Mouse (Mus musculus): ENCODE data around the gene Abcg2. TPM values are rescaled to one million over a fixed set of nuclear protein-coding genes. Genes with fewer than 3 reads are reported as not detected.
A peak's percentile ranks its signal among the peaks of the same experiment; 100 is the strongest.
"Not testable (repeated sequence)": the region's sequence is repeated elsewhere in the genome, so short reads cannot be mapped to it uniquely, and the experiment has no call there.

Abcg2 gene
- 49.3 and 52.5 TPM in 2 replicates for polyA plus RNA-seq (2016; fragmentation: Nextera tagmentation; extraction: Ambion mirVana)

- H3K4me3 ChIP-seq; H3K9me3 ChIP-seq (replicated peaks); H3K27me3 ChIP-seq (ENCODE audit: low read depth, poor library complexity, severe bottlenecking); DNase-seq (ENCODE audit: low spot score); H3K27ac ChIP-seq; H3K36me3 ChIP-seq; H3K4me1 ChIP-seq: not testable (repeated sequence)
- 94% methylated on average over 3 of the region's 3 CpGs for WGBS
Observed at GRCm38 (mm10) chr6:58584223-58584622, at the start of gene Abcg2. Gene Abcg2 (plus strand): TSS chr6:58584523.

GRCm38 (mm10) chr6:58540263-58540662, 44.1 kb upstream of the Abcg2 start:
- not testable (repeated sequence) for DNase-seq (ENCODE audit: low spot score); H3K9me3 ChIP-seq (replicated peaks); H3K27me3 ChIP-seq (ENCODE audit: low read depth, poor library complexity, severe bottlenecking); H3K27ac ChIP-seq; H3K4me1 ChIP-seq; H3K36me3 ChIP-seq; H3K4me3 ChIP-seq
- WGBS, result 78% methylated on average over 4 of the region's 4 CpGs

DNA sequence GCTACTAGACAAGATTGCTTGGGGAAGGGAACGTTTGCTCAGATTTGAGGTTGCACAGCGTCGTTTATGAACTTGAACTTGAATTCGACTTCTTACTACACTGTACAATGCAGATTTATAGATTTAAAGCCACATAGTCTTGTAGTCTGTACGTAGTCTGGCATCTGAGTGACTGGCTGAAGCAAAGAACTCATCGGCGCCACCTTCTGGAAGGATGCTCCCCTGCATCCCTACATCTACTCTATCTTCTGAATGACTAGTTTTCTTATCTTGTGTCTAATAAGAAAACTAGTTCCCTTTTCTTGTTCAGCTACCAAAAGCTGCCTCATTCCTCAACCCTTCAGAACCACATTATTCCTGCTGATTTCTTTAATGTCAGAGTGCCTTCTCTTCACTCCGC, 41.5 kb upstream of the Abcg2 start:
- H3K9me3 ChIP-seq (replicated peaks); H3K4me1 ChIP-seq; H3K27ac ChIP-seq; H3K4me3 ChIP-seq; H3K36me3 ChIP-seq; H3K27me3 ChIP-seq (ENCODE audit: low read depth, poor library complexity, severe bottlenecking): not testable (repeated sequence)
- 70% methylated on average over 8 of the region's 8 CpGs for WGBS
- peak; percentile 36 for DNase-seq (ENCODE audit: low spot score)

GRCm38 (mm10) chr6:58544971-58545370, 39.4 kb upstream of the Abcg2 start:
- not testable (repeated sequence) for H3K9me3 ChIP-seq (replicated peaks); H3K36me3 ChIP-seq; H3K27ac ChIP-seq; H3K27me3 ChIP-seq (ENCODE audit: low read depth, poor library complexity, severe bottlenecking); H3K4me3 ChIP-seq; DNase-seq (ENCODE audit: low spot score); H3K4me1 ChIP-seq
- WGBS, result 25% methylated on average over 2 of the region's 2 CpGs

- H3K9me3 ChIP-seq (replicated peaks); DNase-seq (ENCODE audit: low spot score); H3K27ac ChIP-seq; H3K4me1 ChIP-seq; H3K36me3 ChIP-seq; H3K27me3 ChIP-seq (ENCODE audit: low read depth, poor library complexity, severe bottlenecking); H3K4me3 ChIP-seq: not testable (repeated sequence)
- 38% methylated on average over 5 of the region's 5 CpGs for WGBS
Observed at GRCm38 (mm10) chr6:58546050-58546449, 38.3 kb upstream of the Abcg2 start.

GRCm38 (mm10) chr6:58546816-58547215, 37.5 kb upstream of the Abcg2 start:
- H3K4me1 ChIP-seq, result no peaks in the 10 kb centered on the region
- no peaks in the 10 kb centered on the region for H3K9me3 ChIP-seq (replicated peaks)
- 11% methylated on average over 4 of the region's 4 CpGs for WGBS
- H3K27ac ChIP-seq, result no peak overlapping the region
- no peaks in the 10 kb centered on the region for H3K27me3 ChIP-seq (ENCODE audit: low read depth, poor library complexity, severe bottlenecking)
- no peaks in the 10 kb centered on the region for H3K36me3 ChIP-seq
- peak; percentile 61 for DNase-seq (ENCODE audit: low spot score)
- no peak overlapping the region for H3K4me3 ChIP-seq

DNA sequence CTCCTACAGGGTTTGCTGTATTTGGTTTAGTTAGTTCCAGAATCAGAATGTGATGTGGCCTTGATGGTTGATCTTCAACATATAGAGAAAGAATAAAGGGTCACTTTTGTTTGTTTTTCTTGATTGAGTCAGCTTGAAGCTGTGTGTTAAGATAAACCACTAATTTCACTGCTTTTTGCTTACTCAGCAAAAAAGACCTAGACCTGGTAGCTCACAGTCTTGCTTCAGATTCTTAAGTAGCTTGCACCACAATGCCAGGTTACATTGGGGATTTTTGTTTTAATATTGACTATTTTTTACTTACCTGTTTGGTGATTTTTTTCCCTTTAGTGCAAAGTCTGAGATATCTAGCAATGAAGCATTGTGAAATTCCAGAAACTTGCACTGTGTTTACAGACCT, 30.5 kb upstream of the Abcg2 start:
- H3K27me3 ChIP-seq (ENCODE audit: low read depth, poor library complexity, severe bottlenecking), result not testable (repeated sequence)

GRCm38 (mm10) chr6:58593987-58594844, 9.9 kb downstream of the Abcg2 start:
- not testable (repeated sequence) for H3K36me3 ChIP-seq; H3K9me3 ChIP-seq (replicated peaks); H3K4me1 ChIP-seq; H3K27me3 ChIP-seq (ENCODE audit: low read depth, poor library complexity, severe bottlenecking); H3K27ac ChIP-seq; H3K4me3 ChIP-seq; DNase-seq (ENCODE audit: low spot score)
- 48% methylated on average over 3 of the region's 3 CpGs for WGBS

More for the DNA sequence above, 30.5 kb upstream of the Abcg2 start:
- not testable (repeated sequence) for H3K9me3 ChIP-seq (replicated peaks); H3K4me1 ChIP-seq; H3K4me3 ChIP-seq; H3K27ac ChIP-seq; H3K36me3 ChIP-seq; DNase-seq (ENCODE audit: low spot score)

DNA sequence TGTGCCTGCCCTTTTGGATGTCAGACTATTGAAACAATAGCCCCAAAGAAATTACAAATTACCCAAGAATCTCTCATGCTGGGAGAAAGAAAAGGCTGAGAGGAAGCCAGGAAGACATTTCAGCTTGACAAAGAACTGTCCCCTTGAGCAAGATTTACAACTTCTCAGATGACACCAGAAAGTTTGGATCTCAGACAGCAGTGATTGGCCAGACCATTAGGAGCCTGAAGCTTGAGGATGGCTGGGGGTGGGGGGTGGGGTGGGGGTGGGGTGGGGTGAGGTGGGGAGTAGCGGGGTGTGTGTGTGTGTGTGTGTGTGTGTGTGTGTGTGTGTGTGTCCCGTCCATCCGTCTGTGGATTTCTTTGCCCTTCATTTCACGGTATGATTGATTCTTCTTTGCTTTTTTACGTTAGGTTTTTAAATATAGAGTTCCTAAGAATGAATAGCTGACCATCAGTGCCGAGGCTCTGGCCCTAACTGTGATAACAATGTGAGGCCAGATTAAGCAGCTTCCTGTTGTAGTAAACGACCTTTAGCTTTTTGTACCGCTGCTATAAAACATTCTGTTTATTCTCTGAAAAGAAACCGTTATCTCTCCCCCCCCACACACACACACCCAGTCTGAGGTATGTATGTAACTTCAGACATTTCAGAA, 11.4 kb downstream of the Abcg2 start:
- not testable (repeated sequence) for H3K27me3 ChIP-seq (ENCODE audit: low read depth, poor library complexity, severe bottlenecking); H3K9me3 ChIP-seq (replicated peaks); H3K4me1 ChIP-seq; H3K36me3 ChIP-seq
- DNase-seq (ENCODE audit: low spot score), result peak; percentile 29
- Histone ChIP-seq H3K4me3 (peak overlapping the region; percentile 39), H3K27ac (peak overlapping the region; percentile 57)
- 6% methylated on average over 9 of the region's 9 CpGs for WGBS

DNA sequence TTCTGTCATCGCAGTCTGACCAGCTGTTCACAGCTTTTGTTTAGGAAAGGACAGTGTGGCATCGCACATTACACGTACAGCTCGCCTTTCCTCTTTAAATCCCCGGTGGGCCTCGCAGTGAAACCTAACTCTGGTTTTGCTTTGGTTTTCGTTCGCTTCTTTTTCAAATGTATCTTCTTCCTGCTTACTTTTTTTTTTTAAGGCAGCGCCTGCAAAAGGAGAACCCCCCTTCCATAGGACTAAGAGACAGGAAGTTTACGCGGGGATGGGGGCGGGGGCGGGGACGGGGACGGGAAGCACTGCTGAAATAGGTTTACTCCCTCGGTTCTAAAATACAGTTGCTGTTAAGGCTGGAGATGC, 12.0 kb downstream of the Abcg2 start:
- no peaks in the 10 kb centered on the region for H3K9me3 ChIP-seq (replicated peaks)
- H3K4me1 ChIP-seq, result peaks cover 4% of the 10 kb centered on the region; the same call in 1 of the 2 replicates
- peak overlapping the region; percentile 57 for H3K27ac ChIP-seq
- peak; percentile 58 for DNase-seq (ENCODE audit: low spot score)
- 18% methylated on average over 16 of the region's 16 CpGs for WGBS
- H3K36me3 ChIP-seq, result no peaks in the 10 kb centered on the region
- H3K27me3 ChIP-seq (ENCODE audit: low read depth, poor library complexity, severe bottlenecking), result no peaks in the 10 kb centered on the region
- peak overlapping the region; percentile 39 for H3K4me3 ChIP-seq

GRCm38 (mm10) chr6:58602119-58602518, 17.8 kb downstream of the Abcg2 start:
- not testable (repeated sequence) for H3K27ac ChIP-seq; H3K4me3 ChIP-seq; H3K9me3 ChIP-seq (replicated peaks); H3K36me3 ChIP-seq; DNase-seq (ENCODE audit: low spot score); H3K27me3 ChIP-seq (ENCODE audit: low read depth, poor library complexity, severe bottlenecking); H3K4me1 ChIP-seq
- WGBS, result 92% methylated on average over 1 of the region's 1 CpGs

DNA sequence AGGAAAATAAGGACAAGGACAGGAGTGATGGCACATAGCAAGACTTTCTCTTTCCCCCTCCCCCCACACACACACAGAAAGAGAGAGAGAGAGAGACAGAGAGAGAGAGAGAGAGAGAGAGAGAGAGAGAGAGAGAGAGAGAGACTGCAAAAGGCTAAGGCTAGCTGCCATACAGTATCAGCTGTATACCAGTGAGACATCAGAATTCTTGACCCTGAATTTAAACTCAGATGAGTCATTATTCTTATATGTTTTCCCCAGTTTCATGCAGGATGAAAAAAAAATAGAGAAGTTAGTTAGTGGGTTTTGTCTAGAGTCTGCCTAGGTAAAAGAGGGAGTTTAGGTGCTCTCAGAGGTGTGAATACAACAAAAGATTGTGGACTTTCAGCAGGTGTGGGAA, 18.7 kb downstream of the Abcg2 start:
- H3K27ac ChIP-seq; H3K4me3 ChIP-seq; H3K4me1 ChIP-seq; H3K27me3 ChIP-seq (ENCODE audit: low read depth, poor library complexity, severe bottlenecking); H3K9me3 ChIP-seq (replicated peaks); H3K36me3 ChIP-seq; DNase-seq (ENCODE audit: low spot score): not testable (repeated sequence)

- DNase-seq (ENCODE audit: low spot score); H3K36me3 ChIP-seq; H3K27ac ChIP-seq; H3K9me3 ChIP-seq (replicated peaks); H3K27me3 ChIP-seq (ENCODE audit: low read depth, poor library complexity, severe bottlenecking); H3K4me1 ChIP-seq; H3K4me3 ChIP-seq: not testable (repeated sequence)
- 77% methylated on average over 3 of the region's 3 CpGs for WGBS
Observed at GRCm38 (mm10) chr6:58603485-58604090, 19.3 kb downstream of the Abcg2 start.
